Mouse (Mus musculus) gastrocnemius, adult 18-20 months (tissue): Measurements from ENCODE around the gene Rnf126. TPM values are rescaled to one million over a fixed set of nuclear protein-coding genes. Genes with fewer than 3 reads are reported as not detected.

Experiments used
- DNase-seq: peaks from one replicate; pipeline ENCODE4 v3.0.0; 2021; ENCODE audit warnings: low spot score
- total RNA-seq, 2 experiments: library from RNA; stranded (reverse); gene quantifications; 2 replicates each; pipeline ENCODE4 v1.2.3; 2021

Gene Rnf126
- total RNA-seq, 2 experiments from 2014 or later, result 49.5 to 54.5 TPM

DNA sequence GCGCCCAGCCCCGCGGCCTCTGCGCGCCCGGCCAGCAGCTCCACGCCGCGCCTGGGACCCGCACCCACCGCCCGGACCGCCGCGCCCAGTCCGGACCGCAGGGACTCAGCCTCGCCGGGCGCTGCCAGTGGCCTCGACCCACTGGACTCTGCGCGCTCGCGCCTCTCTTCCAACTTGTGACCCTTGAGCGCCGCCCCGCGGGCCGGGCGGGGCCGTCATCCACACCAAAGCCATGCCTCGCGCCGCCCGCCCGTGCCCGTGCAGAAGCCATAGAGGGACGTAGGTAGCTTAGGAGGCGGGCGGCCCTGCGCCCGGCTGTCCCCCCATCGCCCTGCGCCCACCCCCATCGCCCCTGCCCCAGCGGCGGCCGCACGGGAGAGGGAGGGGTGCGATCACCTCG is 31.4 kb downstream of the Rnf126 start:
- no peak for DNase-seq

DNA sequence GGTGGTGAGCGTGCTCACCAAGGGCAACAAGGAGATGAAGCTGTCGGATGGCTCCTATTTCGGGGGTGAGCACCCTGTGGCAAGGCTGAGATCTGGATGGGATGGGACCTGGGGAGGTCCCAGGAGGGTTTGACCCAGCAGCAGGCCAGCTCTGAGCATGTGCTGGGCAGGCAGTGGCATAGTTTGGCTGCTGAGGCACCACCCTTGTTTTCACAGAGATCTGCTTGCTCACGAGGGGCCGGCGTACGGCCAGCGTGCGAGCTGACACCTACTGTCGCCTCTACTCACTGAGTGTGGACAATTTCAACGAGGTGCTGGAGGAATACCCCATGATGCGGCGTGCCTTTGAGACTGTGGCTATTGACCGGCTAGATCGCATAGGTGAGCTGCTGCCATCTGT is 32.9 kb downstream of the Rnf126 start:
- no peak for DNase-seq

DNA sequence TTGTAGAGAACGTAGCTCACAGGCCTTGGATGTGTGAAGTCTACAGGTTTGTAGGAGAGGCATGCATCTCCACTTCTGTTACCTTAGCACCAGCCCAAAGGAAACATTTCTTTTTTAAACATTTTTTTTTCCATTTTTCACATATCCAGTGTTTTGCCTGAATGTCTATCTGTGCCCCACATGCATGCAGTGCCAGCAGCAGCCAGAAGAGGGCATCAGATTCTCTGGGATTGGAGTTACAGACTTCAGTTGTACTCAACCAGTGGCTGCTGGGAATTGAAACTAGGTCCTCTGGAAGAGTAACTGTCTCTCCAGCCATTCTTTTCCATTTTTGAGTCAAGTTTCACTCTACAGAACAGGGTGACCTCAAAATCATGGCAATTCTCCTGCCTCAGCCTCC is 34.3 kb downstream of the Rnf126 start:
- DNase-seq, result no peak

DNA sequence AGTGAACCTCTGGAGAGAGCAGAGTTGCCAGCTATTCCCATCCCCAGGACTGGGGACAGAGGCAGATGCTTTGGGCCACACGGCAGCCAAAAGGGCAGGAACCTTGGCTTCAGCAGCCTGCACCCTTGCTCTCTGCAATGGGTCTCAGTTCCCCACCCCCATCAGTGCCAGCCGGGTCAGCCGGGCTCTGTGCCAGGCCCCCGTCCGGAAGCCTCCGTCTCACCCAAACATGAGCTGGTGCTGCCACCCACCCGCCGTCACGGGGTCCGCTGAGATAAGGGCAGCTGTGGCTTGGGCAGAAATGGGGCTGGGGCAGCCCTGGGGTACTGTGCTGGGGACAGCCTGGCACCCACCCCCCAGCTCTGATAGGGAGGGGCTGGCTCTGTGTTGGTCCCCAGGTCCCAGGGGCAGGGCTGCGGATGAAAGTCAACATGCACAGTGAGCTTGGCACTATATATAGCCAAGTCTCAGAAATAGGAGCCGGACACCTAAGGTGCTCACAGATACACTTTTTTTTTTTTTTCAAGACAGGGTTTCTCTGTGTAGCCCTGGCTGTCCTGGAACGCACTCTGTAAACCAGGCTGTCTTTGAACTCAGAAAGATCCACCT is 37.3 kb downstream of the Rnf126 start:
- DNase-seq, result peak; percentile 42

DNA sequence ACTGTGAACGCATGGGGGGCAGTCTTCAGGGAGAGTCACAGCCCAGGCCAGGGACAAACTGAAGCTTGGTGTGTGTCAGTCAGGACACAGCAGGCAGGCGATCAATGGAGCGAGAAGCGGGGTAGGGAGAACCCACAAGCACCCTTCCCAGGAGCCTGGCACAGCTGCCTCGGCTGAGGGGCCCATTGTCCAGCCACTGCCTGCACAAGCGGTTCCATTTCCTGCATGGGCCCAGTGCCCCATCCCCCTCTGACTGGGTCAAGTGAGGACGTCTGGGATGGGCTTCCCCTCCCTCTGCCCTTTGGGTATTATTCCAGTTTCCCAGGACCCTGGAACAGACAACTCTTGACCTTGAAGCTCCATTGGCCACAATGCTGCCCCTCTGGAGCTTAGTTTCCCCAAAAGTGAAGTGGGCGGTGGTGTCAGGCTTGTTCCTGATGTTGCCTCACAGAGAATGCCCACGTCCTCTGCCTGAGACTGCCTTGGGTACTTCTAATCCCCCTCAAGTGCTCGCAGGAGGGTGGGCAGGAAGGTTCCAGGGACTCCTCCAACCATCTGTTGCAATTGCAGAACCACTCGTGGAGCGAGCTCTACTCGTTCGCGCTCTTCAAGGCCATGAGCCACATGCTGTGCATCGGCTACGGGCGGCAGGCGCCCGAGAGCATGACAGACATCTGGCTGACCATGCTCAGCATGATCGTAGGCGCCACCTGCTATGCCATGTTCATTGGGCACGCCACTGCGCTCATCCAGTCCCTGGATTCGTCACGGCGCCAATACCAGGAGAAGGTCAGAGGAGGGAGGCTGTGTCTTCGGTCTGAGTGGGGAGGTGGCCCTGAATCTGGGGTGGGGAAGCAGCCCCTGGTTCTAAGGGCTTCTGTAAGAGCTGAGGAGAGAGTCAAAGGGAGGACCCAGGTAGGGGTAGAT is 38.2 kb downstream of the Rnf126 start:
- peak; percentile 19 for DNase-seq

DNA sequence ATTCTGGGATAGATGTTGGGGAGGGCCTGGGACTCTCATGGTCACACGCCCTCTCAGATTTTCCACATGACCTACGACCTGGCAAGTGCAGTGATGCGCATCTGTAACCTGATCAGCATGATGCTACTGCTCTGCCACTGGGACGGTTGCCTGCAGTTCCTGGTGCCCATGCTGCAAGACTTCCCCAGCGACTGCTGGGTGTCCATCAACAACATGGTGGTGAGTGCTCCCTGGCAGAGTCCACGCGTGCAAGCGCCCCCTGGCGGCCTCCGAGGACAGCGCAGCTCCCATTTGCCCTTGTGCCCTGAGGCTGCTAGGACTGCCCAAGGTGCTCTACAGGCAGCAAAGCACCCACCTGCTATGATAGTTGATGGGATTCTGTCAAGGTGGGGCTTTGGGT is 40.7 kb downstream of the Rnf126 start:
- DNase-seq, result peak; percentile 68

DNA sequence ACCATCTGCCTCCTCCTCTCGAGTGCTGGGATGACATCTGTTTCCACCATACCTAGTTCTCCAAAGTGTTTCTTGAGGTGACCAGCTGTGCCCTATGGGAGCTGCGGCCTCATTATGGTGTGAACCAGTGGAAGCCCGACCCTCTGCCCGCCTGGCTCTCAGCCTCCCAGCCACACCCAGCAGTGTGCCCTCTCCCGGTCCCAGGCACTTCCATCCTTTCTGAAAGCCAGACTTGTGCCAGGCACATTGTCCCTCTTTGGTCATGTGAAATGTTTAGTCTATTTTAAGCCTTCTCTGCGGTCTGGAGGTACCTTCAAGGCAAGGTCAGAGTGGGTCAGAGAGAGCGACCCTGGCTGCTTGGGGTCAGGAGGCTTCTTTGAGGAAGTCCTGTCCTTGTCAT is 43.1 kb downstream of the Rnf126 start:
- DNase-seq, result no peak

DNA sequence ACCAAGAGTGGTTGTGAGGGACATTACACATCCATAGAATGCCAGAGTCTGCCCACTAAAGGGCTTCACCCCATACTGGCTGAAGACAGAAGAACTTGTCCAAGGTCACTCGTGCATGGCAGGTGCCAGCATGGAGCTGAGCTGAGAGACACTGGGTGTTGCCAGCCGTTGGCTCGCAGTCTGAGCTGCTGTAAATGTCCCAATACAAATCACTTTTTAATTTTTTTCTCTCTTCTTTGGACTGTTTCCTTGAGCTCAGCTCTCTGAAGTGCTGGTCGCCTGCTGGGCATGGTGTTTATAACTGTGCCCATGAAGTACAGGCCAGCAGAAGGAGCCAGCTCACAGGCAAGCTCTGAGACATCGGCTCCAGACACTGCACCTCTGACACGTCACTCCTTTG is 43.7 kb downstream of the Rnf126 start:
- DNase-seq, result no peak

DNA sequence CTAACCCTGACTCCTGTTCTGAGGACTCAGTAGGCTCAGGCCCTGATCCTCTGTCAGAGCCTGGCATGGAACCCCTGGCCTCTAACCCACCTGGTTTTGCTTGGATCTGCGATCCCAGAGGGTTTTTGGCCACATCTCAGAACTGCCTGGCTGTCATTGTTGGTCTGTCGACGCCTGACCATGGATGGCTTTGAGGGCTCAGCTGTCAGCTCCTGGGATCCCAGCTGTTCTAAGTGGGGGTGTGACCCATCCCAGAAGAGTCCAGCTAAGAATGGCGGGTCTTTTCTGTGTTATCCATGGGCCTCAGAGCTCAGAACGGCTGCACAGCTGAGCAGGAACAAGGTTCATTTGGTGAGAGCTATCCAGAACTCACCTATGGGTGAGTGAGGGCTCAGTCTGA is 45.7 kb downstream of the Rnf126 start:
- DNase-seq, result no peak

DNA sequence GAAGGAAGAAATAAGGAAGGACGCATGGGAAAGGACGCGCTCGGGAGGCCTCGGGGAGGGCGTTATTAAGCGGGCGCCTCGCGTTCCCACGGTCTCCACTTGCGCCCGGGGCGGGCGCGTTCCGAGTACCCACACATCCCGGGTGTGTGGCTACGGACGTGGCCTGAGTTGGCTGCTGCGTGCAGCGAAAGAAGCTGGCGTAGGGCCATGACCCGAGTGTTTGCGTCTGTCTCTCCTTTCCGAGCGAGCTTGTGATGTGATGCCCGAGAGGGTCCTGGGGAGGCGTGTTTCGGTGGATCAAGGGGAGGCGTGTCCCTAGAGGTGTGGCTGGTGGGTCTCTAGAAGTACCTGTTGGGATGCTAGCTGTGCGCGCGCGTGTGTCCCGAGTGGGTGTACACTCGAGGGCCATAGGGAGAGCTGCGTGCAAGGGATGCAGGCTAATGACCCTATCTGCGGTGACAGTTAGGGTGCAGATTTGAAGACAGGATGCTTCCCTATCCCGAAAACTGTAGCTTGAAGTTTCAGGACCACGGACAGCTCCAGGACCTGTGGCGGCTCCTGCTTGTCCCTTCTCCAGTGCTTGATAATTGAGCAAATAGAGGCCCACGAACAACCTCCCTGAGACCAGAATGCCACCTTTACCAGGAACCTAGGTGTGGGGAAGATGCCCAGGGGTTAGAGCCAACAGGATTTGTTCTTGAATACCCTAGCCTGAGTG is 49.0 kb downstream of the Rnf126 start:
- DNase-seq, result peak; percentile 69

DNA sequence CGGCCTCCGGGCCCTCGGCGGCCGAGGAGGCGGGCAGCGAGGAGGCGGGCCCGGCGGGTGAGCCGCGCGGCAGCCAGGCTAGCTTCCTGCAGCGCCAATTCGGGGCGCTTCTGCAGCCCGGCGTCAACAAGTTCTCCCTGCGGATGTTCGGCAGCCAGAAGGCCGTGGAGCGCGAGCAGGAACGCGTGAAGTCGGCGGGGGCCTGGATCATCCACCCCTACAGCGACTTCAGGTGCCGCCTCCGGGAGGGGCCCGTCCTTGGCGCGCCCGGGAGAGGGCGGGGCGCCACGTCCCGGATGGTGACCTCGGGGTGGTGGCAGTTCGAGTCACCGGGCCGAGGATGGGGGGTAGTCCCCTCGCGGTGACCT is 49.8 kb downstream of the Rnf126 start:
- no peak for DNase-seq

DNA sequence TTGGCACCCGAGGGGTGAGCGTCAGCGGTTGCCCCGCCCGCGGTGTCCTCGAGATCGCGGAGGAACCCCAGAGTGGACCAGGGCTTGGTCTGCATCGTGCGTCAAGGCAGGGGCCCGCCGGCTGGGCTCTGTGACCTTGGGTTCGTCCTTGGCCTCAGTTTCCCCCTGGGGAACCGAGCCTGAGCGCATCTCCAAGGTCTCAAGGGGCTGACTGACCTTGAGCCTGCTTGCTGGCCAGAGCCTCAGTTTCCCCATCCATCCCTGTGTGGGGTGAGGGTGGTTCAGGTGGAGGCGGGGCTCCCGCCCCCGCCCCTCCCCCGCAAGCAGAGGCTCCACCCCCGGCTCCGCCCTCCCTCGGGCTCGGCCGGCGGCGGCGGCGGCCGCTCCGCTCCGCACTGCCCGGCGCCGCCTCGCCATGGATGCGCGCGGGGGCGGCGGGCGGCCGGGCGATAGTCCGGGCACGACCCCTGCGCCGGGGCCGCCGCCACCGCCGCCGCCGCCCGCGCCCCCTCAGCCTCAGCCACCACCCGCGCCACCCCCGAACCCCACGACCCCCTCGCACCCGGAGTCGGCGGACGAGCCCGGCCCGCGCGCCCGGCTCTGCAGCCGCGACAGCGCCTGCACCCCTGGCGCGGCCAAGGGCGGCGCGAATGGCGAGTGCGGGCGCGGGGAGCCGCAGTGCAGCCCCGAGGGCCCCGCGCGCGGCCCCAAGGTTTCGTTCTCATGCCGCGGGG is 50.3 kb downstream of the Rnf126 start, which contains the start of gene Hcn2:
Hcn2 (plus strand) TSS at position 381 of the 734 bp plus-strand sequence.
- no peak for DNase-seq

DNA sequence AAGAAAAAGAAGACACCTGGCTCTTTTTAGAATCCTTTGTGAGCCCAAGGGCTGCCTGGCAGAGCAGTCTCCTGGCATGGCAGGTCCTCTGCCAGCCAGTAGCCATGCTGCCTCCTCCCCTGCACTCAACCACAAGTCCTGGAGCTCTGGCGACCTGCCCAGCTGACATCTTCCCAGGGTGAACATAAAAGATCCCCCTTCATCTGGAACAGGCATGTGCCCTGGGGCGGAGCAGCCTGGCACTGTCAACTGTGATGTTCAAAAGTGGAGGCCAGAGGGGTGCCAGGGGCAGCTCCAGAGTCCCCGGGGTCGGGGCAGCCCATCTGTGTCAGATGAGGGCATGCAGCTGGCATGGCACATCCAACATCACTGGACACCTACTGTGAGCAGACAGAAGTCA is 51.8 kb downstream of the Rnf126 start:
- no peak for DNase-seq

DNA sequence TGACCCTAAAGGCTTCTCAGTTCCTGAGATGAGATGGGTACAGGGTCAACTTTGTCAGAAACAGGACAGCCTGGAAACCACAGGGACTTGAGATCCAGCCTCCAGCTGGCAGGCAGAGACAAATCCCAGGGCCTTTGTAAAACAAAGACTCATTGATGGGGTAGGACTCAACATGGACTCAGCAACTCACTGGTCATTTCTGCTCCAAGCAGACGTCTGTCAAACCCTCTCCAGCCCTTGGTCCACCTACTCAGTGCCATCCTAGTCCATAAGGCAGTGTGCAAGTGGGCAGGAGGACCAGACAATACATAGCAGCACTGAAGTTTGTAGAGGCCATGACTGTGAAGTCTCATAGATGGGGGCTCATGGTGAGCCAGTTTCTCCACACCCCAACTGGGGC is 53.6 kb downstream of the Rnf126 start:
- no peak for DNase-seq

DNA sequence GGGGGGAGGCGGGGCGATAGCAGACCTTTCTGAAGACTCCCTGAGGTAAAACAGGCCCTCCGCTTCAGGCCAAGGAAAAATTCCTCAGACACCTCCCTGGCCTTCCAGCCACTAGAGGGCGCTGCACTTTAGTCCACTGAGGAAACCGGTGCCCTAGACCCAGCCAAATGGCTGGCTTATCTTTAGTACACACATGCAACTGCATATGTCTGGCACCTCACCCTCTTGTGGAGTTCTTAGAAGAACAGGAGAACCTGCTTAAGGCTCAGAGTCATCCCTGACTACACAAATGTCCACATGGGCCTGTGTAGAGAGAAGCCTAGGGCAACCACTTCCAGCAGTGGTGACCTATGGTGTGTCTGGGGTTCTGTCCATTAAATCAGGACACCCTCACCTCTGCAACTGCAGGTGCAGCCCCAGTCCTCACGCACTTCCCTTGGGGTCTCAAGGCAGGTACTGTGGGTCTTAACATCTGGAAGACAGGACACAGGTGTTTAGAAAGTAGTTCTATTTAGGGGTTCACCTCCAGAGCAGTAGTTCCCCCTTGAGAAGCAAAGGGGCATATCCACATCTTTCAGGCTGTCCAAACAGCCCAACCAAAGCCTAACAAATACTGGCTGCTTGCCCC is 54.1 kb downstream of the Rnf126 start:
- peak; percentile 82 for DNase-seq

DNA sequence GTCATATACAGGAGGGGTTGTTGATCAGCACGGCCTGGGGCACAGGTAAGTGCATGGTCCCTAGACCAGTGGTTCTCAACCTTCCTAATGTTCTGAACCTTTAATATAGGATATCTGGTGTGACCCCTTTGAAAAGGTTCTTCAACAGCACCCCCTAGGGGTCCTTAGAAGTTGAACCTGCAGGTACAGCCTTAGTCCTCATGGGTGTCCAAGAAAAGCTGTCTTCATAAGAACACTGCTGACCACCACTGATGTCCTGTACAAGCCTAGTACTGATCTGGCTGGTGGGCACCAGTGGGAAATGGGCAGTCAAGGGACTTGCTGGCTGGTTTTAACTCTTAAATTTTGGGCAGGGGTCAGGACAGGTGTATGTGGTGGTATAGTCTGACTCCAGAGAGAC is 54.7 kb downstream of the Rnf126 start:
- no peak for DNase-seq

DNA sequence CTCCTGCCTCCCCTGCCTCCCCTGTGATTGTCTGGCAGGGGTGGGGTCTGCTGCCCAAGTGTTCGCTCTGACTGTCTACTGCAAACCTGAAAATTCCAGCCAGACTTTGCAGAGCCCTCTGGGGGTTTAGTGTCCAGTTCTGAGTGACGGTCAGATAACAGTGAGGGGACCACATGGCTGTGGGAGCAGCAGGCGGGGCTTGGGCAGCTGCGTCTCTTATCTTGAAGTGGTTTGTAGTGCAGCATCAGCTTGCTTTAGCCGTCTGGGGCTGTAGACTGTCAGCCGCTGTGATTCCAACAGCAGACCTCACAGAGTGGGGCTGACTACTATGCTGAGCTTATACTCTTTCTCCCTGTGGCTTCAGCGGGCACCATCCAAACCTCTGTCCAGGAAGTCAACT is 57.4 kb downstream of the Rnf126 start:
- DNase-seq, result no peak

DNA sequence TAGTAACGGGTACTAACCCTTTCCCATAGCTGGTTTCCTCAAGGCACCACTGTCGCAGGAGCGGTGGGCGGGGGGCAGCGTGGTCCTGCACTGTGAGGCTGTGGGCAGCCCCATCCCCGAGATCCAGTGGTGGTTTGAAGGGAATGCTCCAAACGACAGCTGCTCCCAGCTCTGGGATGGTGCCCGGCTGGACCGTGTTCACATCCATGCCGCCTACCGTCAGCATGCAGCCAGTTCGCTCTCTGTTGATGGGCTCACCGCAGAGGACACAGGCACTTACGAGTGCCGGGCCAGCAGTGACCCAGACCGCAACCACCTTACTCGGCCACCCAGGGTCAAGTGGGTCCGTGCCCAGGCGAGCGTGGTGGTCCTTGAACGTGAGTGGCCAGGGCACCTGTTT is 58.1 kb downstream of the Rnf126 start:
- peak; percentile 47 for DNase-seq
